Mouse (Mus musculus) heart, postnatal 10 days (tissue): ENCODE data around the gene Pla2g6. TPM values are rescaled to one million over a fixed set of nuclear protein-coding genes. Genes with fewer than 3 reads are reported as not detected.

Experiments used
- DNase-seq, 2 experiments: peaks; one replicate each; pipeline ENCODE4 v3.0.0; 2021
- intact Hi-C: fragments of 180-260 bp; cut with DNase I; formaldehyde crosslinking; loops from one replicate; pipeline ENCODE4 v1.15.1; 2025
- total RNA-seq, 2 experiments: library from RNA; stranded (reverse); gene quantifications; 2 replicates each; pipeline ENCODE4 v1.2.3; 2021

Gene Pla2g6
- total RNA-seq, 2 experiments from 2014 or later, result 9.1 to 11.1 TPM

DNA sequence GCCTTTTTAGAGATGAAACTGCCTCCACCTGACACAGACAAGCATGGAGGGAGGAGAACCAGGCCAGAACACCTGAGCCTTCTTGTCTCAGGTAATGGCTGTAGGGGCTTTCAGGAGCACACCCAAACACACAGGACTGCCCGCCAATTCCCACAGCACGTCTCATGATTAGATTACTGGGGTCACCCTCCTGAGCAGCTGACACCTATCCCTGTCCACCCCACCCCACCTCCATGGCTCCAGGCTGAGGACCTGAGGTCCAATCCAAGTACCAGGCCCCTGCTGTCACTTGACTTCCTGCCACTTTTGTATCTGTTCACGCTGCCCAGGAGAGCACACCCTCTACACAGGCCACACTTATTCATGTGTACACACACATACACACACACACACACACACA, 2.4 kb downstream of the Pla2g6 start:
- intact Hi-C loops, result no loop called here
- DNase-seq, result no peak

- no peak for DNase-seq
- intact Hi-C loops, result no loop called here
Measured at GRCm38 (mm10) chr15:79324373-79324772, 3.8 kb downstream of the Pla2g6 start.

DNA sequence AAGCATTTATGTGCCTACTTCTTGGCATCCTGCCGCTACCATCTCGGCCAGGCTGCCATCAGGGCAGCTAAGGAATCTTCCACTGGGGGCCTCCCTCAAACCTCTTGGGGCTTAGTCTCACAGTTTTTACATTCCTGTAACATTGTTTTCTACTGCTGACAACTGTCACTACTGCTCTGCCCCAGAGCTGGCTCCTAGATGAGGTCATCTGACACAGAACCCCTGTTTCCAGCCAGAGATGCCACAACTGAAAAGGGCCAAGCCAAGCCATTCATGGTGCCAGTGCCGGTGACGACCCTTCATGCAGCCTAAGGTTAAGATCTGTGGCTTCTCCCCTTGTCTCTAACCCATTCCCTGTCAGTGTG, 4.4 kb downstream of the Pla2g6 start:
- DNase-seq, result no peak
- intact Hi-C loops, result no loop called here

DNA sequence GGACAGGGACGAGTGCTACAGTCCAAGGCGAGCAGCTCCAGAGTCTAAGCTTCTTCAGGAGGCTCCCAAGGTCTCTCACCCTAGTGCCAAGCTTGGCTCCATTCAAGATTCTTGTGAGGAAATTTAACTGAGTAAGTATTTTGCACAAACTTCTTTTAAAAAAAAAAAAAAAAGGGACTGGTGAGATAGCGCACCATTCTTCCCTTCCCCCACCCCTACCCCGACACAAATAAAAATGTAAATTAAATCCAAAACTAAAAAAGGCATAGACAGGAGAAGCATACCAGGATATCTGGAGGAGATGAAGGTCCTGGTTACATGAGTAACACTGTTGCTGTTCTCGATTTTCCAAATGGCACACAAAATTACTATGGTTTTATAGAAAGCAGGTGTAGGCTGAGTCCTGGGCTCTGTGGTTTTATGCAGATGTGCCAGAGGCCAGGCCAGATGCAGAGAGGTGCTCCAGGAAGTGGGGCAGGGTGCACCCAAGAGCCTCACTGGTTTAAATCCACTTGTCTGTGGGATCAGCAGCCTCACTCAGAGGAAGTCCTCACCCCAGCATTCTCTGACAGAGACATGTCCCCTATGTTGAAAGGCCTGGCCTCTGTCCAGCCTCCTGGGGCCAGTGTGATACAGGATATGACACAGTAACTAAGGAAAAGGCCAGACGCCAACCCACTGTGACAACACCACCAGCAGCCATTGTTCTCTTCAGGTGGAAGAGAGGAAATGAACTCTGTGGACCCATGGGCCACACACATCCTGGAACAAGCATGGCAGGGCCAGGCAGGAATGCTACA, 5.0 kb downstream of the Pla2g6 start:
- intact Hi-C loops, result no loop called here
- peak; percentile 88 for DNase-seq

- no peak for DNase-seq
- intact Hi-C loops, result no loop called here
Measured at GRCm38 (mm10) chr15:79322281-79322990, 5.8 kb downstream of the Pla2g6 start.

DNA sequence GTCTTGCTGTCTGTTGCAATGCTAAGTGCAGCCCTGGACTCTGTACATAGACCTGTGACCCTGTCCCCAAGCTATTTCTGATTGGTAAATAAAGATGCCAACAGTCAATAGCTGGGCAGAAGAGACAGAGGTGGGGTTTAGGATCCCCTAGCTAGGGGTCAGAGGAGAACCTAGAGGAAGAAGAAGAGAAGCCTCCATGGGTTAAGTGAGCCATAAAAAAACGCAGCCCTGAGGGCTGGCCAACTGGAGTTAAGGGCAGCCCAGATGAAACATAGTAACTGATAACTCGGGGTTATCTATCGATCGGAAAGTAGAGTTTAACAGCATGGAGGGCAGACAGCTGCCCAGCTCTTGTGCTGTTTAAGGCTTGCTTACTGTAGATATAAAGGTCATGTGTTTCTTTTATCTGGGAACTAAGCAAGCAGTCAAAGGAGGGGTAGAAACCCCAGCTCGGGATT, 6.4 kb downstream of the Pla2g6 start:
- DNase-seq, result no peak
- intact Hi-C loops, result no loop called here

- intact Hi-C loops, result no loop called here
Measured at GRCm38 (mm10) chr15:79313848-79314369, 14.3 kb downstream of the Pla2g6 start.

DNA sequence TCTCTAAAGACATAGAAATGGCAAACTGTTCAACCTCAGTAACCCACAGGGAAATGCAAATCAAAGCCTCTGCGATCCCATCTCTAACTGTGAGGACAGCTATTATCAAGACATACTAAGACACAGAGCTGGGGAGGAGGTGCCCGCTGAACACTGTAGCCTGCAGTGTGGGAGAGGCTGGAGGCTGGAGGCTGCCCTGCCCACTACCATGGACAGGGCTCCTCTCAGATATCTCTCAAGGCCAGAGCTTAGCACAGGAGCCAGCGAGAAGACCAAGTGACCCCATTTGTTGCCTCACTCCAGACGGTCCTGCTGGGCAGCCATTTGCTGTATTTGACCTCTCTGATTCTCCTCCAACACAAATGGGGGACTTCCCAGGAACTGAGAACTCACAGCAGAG, 20.3 kb downstream of the Pla2g6 start:
- DNase-seq, result no peak
- intact Hi-C loops, result no loop called here

More at GRCm38 (mm10) chr15:79313848-79314369, 14.3 kb downstream of the Pla2g6 start:
- DNase-seq, result no peak

DNA sequence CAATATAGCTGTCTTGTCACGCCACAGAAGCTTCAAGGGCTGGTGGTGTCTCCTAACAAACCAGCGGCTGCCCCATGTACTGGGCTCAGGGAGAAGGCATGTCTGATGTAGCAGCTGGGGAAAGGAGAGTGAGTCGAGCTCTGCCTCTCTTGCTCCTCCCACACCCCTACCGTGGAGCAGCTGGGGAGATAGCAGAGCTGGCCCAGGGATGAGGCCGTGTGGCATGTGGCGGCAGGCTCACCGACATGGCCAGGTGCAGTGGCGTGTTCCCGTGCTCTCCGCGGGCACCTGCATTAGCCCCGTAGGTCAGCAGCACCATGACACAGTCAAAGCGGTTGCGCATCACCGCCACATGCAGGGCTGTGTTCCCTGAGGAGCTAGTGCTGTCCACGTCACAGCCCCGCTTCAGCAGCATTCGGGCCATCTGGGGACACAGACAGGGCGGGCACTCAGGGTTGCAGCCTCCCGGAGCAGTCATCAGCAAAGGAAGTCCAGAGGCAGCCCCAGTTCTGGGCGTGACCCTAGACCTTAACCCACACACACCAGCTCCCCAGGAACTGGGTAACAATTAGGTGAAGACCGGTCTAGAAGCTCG, 22.1 kb downstream of the Pla2g6 start:
- intact Hi-C loops, result no loop called here
- DNase-seq, result peak in 1 of 2 experiments; percentile 25

DNA sequence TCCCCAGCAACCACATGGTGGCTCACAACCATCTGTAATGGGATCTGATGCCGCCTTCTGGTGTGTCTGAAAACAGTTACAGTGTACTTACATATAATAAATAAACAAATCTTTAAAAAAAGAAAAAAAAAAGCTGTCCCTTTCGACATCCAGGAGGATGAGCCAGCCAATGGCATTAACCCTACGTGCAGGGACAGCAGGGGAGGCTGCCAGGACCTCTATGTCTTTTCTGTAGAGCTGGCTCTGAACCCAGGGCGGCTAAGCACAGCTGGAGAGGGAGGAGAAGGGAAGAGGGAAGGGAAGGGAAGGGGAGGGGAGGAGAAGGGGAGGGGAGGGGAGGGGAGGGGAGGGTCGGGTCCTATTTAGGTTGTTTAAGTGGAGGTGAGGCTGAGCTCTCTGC, 23.4 kb downstream of the Pla2g6 start:
- intact Hi-C loops, result no loop called here
- DNase-seq, result no peak

DNA sequence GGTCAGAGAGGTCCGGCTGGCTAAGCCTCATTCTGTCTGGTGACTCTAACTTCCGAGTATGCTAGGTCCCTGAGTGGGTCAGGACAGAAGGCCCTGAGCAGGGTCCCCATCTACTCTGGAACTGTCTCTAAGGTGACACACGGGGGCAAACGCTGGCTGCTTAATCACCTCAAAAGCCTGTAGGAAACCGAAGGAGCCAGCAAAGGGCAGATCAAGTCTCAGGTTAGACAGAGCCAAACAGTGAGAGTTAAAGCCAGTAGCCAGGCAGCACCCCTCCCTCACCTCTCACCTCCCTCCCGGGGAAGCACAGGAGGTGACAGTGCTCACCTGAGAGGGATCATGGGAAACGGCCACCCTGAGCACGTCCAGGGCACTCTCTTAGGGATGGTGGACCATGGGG, 24.5 kb downstream of the Pla2g6 start:
- intact Hi-C loops, result no loop called here
- peak; percentile 26 to 30 for DNase-seq

DNA sequence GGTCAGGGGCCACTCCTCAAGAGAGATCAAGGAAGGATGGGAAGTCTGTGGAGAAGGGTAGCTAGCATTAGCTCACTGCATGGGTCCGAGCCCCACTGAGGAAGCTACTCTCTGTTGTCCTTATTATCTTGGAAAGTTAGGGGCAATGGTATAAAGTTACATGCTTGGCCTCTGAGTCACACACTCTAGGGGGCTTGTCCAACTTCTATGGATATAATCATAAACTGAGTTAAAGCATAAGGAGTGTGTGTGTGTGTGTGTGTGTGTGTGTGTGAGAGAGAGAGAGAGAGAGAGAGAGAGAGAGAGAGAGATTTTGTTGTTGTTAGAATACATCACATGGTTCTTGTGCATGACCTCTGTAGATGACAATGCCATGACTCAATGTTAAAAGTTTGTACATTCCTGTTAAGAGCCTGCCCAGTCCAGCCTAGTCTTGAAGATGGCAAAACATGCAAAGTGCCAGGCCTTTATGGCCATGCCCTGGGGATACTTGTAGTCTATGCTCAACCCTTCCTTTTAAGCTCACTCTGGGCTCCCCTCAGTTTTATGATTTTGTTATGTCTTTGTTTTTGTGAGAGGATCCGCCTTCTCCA, 28.5 kb downstream of the Pla2g6 start:
- DNase-seq, result no peak
- intact Hi-C loops, result no loop called here

GRCm38 (mm10) chr15:79298553-79298952, 29.6 kb downstream of the Pla2g6 start:
- no peak for DNase-seq
- intact Hi-C loops, result no loop called here

GRCm38 (mm10) chr15:79292779-79293178, 35.4 kb downstream of the Pla2g6 start:
- no peak for DNase-seq
- intact Hi-C loops, result no loop called here

DNA sequence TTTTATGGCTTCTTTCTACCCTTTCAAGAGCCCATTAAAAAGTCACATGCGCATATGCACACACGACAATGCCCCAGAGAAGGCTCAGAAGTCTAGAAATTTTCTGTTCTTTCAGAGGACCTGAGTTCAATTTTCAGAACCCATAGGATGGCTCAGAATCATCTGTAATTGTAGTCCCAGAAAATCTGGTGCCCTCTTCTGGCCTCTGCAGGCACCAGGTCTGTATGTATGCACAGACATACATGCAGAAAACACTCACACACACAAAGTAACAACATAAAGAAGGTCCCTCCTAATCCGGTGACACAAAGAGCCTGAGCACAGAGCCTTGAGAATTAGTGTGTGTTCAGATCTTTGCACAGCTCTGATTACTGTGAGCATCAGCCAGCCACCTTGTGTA, 37.9 kb downstream of the Pla2g6 start:
- no peak for DNase-seq
- intact Hi-C loops, result no loop called here

DNA sequence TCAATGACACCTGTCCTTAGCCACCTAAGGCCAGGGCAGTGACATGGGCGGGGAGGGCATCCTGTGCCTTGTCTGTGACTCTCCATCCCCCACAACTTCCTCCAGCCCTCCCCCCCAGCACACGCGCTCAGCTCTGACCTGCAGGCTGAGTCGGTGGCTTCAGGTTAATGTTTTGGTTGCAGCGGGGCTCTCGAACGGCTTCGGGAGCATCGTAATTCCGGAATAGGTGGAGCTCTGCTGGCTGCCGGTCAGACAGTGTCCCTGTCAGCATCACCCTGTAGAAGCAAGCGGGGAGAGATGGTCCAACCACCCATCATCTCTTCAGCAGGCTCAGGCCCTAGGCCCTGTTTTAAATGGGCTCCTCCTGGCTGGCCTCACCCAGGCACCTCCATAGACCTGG, 38.7 kb downstream of the Pla2g6 start:
- intact Hi-C loops, result no loop called here
- DNase-seq, result no peak

DNA sequence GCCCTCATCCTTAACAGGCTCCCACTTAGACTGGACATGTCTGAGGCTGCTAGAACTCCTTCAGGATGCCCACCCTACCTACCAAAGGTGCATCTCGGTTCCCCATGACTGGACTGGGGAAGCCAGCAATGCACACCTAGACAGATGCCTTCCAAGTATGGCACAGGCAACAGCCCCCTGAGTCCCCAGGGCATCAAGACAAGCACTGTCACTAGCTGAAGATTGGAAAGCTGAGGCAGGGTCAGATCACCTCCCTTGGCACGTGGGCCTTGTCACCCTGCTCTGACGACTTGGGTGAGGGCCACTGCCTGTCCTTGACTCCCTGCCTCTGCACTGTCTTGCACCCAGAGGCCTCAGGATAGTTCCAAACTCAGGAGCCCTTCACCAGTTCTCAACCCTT, 39.8 kb downstream of the Pla2g6 start:
- DNase-seq, result no peak
- intact Hi-C loops, result no loop called here

GRCm38 (mm10) chr15:79287091-79287490, 41.1 kb downstream of the Pla2g6 start:
- intact Hi-C loops, result no loop called here
- DNase-seq, result no peak

DNA sequence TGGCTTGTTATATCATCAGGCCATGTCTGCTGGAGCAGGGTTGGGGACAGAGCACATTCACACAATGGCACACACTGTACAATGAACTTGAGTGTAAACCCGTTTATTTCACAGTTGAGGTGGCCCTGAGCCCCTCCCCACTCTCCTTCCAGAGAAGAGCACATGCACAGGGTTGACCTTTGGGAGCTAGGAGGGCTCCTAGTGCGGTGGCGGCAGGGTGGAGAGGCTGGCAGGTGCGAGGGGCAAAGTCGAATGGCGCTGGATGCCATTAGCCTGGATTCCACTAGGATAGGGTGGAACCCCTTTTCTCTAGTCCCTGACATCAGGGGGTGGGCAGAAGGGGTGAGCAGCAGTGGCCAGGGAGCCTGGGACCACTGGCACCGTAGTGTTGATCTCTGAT, 42.0 kb downstream of the Pla2g6 start:
- intact Hi-C loops, result no loop called here
- DNase-seq, result no peak

GRCm38 (mm10) chr15:79285399-79285798, 42.8 kb downstream of the Pla2g6 start, which contains the start of gene Baiap2l2:
TSS of gene Baiap2l2 (minus strand) at chr15:79285537.
- intact Hi-C loops, result no loop called here

DNA sequence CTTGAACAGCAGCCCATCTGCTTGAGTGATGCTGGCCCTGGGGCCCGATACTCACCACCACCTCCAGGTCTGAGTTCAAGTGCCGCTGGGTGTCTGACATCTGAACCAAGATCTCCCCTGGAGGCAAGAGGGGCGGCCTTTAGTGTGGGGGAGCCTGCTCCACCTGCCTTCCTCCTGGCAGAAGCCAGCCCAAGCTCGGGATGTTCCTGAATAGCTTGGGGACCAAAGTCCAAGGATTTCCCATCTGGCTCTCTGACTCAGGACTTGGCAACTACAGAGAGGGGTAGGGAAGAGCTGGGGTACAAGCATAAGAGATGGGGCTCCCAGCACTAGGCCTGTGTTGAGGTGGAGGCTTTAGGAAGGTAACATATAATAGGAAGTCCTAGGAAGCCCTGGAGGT, 44.8 kb downstream of the Pla2g6 start:
- intact Hi-C loops, result no loop called here
- no peak for DNase-seq

More at GRCm38 (mm10) chr15:79285399-79285798, 42.8 kb downstream of the Pla2g6 start, which contains the start of gene Baiap2l2:
- no peak for DNase-seq
